Mouse (Mus musculus) natural killer cell, adult 2 months (primary cell): ENCODE results near the gene Zfp523.

ENCODE experiments used
- DNase-seq, 2 experiments: peaks; one replicate each; pipeline ENCODE4 v3.0.0; 2022; ENCODE audit warnings: low spot score in 2 of 2

The Zfp523 gene

GRCm38 (mm10) chr17:28242296-28242695 is 65.4 kb downstream of the Zfp523 start:
- DNase-seq: no peak

GRCm38 (mm10) chr17:28244214-28244613 is 67.3 kb downstream of the Zfp523 start:
- no peak for DNase-seq

GRCm38 (mm10) chr17:28244714-28245113 is 67.8 kb downstream of the Zfp523 start:
- no peak for DNase-seq

GRCm38 (mm10) chr17:28246640-28247039 is 69.7 kb downstream of the Zfp523 start:
- DNase-seq: no peak

- peak; percentile 51 to 68 for DNase-seq
Observed at GRCm38 (mm10) chr17:28247613-28248012, 70.7 kb downstream of the Zfp523 start.

- DNase-seq: no peak
Observed at GRCm38 (mm10) chr17:28249062-28249461, 72.1 kb downstream of the Zfp523 start.

- no peak for DNase-seq
Observed at GRCm38 (mm10) chr17:28251579-28252280, 74.8 kb downstream of the Zfp523 start.

GRCm38 (mm10) chr17:28252281-28252648 is 75.3 kb downstream of the Zfp523 start:
- DNase-seq: no peak

GRCm38 (mm10) chr17:28253216-28253615 is 76.3 kb downstream of the Zfp523 start:
- DNase-seq: no peak

- DNase-seq: no peak
Observed at GRCm38 (mm10) chr17:28254804-28255203, 77.9 kb downstream of the Zfp523 start.
